Mouse (Mus musculus): Measurements from ENCODE around the gene Cabp4. TPM values are rescaled to one million over a fixed set of nuclear protein-coding genes. Genes with fewer than 3 reads are reported as not detected.

Cabp4 gene
- polyA plus RNA-seq, 1 experiment from 2014 or later = 0.14 TPM

- H3K4me1 ChIP-seq = no peaks in the 10 kb centered on the region
- no peak overlapping the region for H3K27ac ChIP-seq (replicated peaks)
- H3K27me3 ChIP-seq (replicated peaks; ENCODE audit: low read depth, poor library complexity, severe bottlenecking) = peaks cover 3% of the 10 kb centered on the region; the same call in 1 of the 2 replicates
- DNase-seq (ENCODE audit: low spot score) = no peak
- no peaks in the 10 kb centered on the region for H3K36me3 ChIP-seq (replicated peaks)
- H3K4me3 ChIP-seq = no peak overlapping the region
- WGBS = 75% methylated on average over 6 of the region's 6 CpGs
- no peaks in the 10 kb centered on the region for H3K9me3 ChIP-seq
Observed at GRCm38 (mm10) chr19:4089128-4089527, 54.7 kb downstream of the Cabp4 start.

DNA sequence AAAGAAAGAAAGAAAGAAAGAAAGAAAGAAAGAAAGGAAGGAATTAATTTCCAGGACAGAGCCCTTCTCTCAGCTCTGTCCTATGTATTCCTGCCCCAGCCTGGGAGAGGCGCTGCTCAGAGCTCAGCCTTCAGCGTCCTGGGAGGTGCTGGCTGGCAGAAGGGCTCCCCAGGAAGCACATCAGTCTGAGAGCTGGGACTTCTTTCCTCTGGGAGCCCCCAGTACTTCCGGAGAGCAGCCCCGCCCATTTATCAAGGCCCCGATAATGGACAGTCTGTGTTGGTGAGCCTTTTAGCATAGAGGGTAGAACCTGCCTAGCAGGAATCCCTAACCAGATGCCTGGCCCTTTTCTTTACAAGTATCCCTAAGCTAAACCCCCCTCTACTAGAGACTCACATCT, 55.7 kb downstream of the Cabp4 start:
- Histone ChIP-seq H3K4me1 (peaks cover 6% of the 10 kb centered on the region), H3K27ac (replicated peaks) (no peak overlapping the region), H3K4me3 (no peak overlapping the region), H3K9me3 (no peaks in the 10 kb centered on the region), H3K36me3 (replicated peaks) (no peaks in the 10 kb centered on the region), H3K27me3 (replicated peaks; ENCODE audit: low read depth, poor library complexity, severe bottlenecking) (peaks cover 10% of the 10 kb centered on the region; the same call in 1 of the 2 replicates)
- DNase-seq (ENCODE audit: low spot score) = no peak
- 55% methylated on average over 5 of the region's 5 CpGs for WGBS

DNA sequence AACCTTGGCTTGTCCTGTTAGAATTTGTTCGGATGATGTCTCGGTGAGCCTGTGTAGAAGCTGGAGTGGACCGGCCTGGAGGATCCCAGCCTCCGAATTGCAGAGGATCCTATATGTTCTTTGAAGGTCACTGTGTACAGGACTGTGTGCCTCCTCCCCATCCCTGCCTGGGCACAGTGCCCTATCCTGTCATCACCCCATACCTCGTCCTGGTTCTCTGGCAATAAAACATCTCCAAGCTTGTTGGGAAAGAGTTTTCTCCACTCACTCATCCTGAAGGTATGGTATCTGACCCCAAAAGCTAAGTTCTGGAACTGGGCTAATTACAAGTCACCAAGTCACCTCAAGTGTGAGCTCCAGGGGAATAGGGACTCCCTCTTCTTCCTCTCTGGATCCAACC, 56.7 kb downstream of the Cabp4 start:
- Histone ChIP-seq H3K4me3 (no peak overlapping the region), H3K27ac (replicated peaks) (no peak overlapping the region), H3K9me3 (no peaks in the 10 kb centered on the region), H3K36me3 (replicated peaks) (no peaks in the 10 kb centered on the region), H3K4me1 (peaks cover 6% of the 10 kb centered on the region), H3K27me3 (replicated peaks; ENCODE audit: low read depth, poor library complexity, severe bottlenecking) (peaks cover 16% of the 10 kb centered on the region)
- 92% methylated on average over 5 of the region's 5 CpGs for WGBS
- DNase-seq (ENCODE audit: low spot score) = no peak

DNA sequence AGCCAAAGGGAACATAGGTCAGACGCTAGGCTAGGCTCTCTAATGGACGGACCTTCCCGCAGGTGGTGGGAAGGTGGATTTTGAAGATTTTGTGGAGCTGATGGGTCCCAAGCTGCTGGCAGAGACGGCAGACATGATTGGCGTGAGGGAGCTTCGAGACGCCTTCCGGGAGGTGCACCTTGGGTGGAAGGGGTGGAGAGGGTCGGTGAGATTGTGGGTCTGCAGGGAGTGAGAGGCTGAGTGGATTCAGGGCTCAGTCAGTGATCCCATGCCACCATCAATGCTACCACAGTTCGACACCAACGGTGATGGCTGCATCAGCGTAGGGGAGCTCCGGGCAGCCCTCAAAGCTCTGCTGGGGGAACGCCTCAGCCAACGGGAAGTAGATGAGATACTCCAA, 57.7 kb downstream of the Cabp4 start:
- H3K4me1 ChIP-seq = peaks cover 6% of the 10 kb centered on the region
- H3K27me3 ChIP-seq (replicated peaks; ENCODE audit: low read depth, poor library complexity, severe bottlenecking) = peaks cover 16% of the 10 kb centered on the region
- no peak overlapping the region for H3K27ac ChIP-seq (replicated peaks)
- no peak overlapping the region for H3K4me3 ChIP-seq
- 94% methylated on average over 15 of the region's 15 CpGs for WGBS
- no peaks in the 10 kb centered on the region for H3K36me3 ChIP-seq (replicated peaks)
- DNase-seq (ENCODE audit: low spot score) = no peak
- no peaks in the 10 kb centered on the region for H3K9me3 ChIP-seq

Other genes with a start within 250 kb of the Cabp4 start
- gene Tcirg1, start 236.9 kb downstream of the Cabp4 start, polyA plus RNA-seq (2016; fragmentation: Nextera tagmentation; extraction: Ambion mirVana) = 28.0 and 28.8 TPM in 2 replicates
- 250 and 258 TPM in 2 replicates for gene Ndufs8, start 231.3 kb downstream of the Cabp4 start, polyA plus RNA-seq (2016; fragmentation: Nextera tagmentation; extraction: Ambion mirVana)
- 0.48 and 0.81 TPM in 2 replicates for gene Aldh3b1, start 214.2 kb downstream of the Cabp4 start, polyA plus RNA-seq (2016; fragmentation: Nextera tagmentation; extraction: Ambion mirVana)
- 7.3 and 8.4 TPM in 2 replicates for gene Unc93b1, start 208.8 kb downstream of the Cabp4 start, polyA plus RNA-seq (2016; fragmentation: Nextera tagmentation; extraction: Ambion mirVana)
- not detected in 2 replicates for gene Aldh3b3, start 185.4 kb downstream of the Cabp4 start, polyA plus RNA-seq (2016; fragmentation: Nextera tagmentation; extraction: Ambion mirVana)
- 1.1 and 1.2 TPM in 2 replicates for gene Aldh3b2, start 171.7 kb downstream of the Cabp4 start, polyA plus RNA-seq (2016; fragmentation: Nextera tagmentation; extraction: Ambion mirVana)
- gene Acy3, start 157.5 kb downstream of the Cabp4 start, polyA plus RNA-seq (2016; fragmentation: Nextera tagmentation; extraction: Ambion mirVana) = 3.1 and 3.2 TPM in 2 replicates
- 0.21 and 1.0 TPM in 2 replicates for gene Tbx10, start 151.3 kb downstream of the Cabp4 start, polyA plus RNA-seq (2016; fragmentation: Nextera tagmentation; extraction: Ambion mirVana)
- 30.6 and 31.6 TPM in 2 replicates for gene Nudt8, start 143.5 kb downstream of the Cabp4 start, polyA plus RNA-seq (2016; fragmentation: Nextera tagmentation; extraction: Ambion mirVana)
- 4.5 and 4.6 TPM in 2 replicates for gene Gm49405, start 143.4 kb downstream of the Cabp4 start, polyA plus RNA-seq (2016; fragmentation: Nextera tagmentation; extraction: Ambion mirVana)
- gene Doc2g, start 140.7 kb downstream of the Cabp4 start, polyA plus RNA-seq (2016; fragmentation: Nextera tagmentation; extraction: Ambion mirVana) = 4.7 and 5.7 TPM in 2 replicates
- 211 and 217 TPM in 2 replicates for gene Ndufv1, start 131.2 kb downstream of the Cabp4 start, polyA plus RNA-seq (2016; fragmentation: Nextera tagmentation; extraction: Ambion mirVana)
- gene Gstp1, start 106.0 kb downstream of the Cabp4 start, polyA plus RNA-seq (2016; fragmentation: Nextera tagmentation; extraction: Ambion mirVana) = 456 and 458 TPM in 2 replicates
- 3.7 and 9.1 TPM in 2 replicates for gene Gstp2, start 98.0 kb downstream of the Cabp4 start, polyA plus RNA-seq (2016; fragmentation: Nextera tagmentation; extraction: Ambion mirVana)
- not detected in 2 replicates for gene Gstp3, start 84.5 kb downstream of the Cabp4 start, polyA plus RNA-seq (2016; fragmentation: Nextera tagmentation; extraction: Ambion mirVana)
- gene Cabp2, start 62.5 kb downstream of the Cabp4 start, polyA plus RNA-seq (2016; fragmentation: Nextera tagmentation; extraction: Ambion mirVana) = not detected in 2 replicates
- gene Cdk2ap2, start 46.9 kb downstream of the Cabp4 start, polyA plus RNA-seq (2016; fragmentation: Nextera tagmentation; extraction: Ambion mirVana) = 77.2 and 80.2 TPM in 2 replicates
- 9.9 and 11.0 TPM in 2 replicates for gene Pitpnm1, start 44.0 kb downstream of the Cabp4 start, polyA plus RNA-seq (2016; fragmentation: Nextera tagmentation; extraction: Ambion mirVana)
- 70.9 and 71.1 TPM in 2 replicates for gene Aip, start 18.2 kb downstream of the Cabp4 start, polyA plus RNA-seq (2016; fragmentation: Nextera tagmentation; extraction: Ambion mirVana)
- gene Gpr152, start 4.2 kb downstream of the Cabp4 start, polyA plus RNA-seq (2016; fragmentation: Nextera tagmentation; extraction: Ambion mirVana) = not detected in 2 replicates
- gene Coro1b, start 4.6 kb upstream of the Cabp4 start, polyA plus RNA-seq (2016; fragmentation: Nextera tagmentation; extraction: Ambion mirVana) = 130 and 134 TPM in 2 replicates
- 0.58 TPM in 1 of 2 replicates, not detected in the other for gene Ptprcap, start 9.6 kb upstream of the Cabp4 start, polyA plus RNA-seq (2016; fragmentation: Nextera tagmentation; extraction: Ambion mirVana)
- gene Rps6kb2, start 19.3 kb upstream of the Cabp4 start, polyA plus RNA-seq (2016; fragmentation: Nextera tagmentation; extraction: Ambion mirVana) = 66.1 and 68.5 TPM in 2 replicates
- gene Carns1, start 31.4 kb upstream of the Cabp4 start, polyA plus RNA-seq (2016; fragmentation: Nextera tagmentation; extraction: Ambion mirVana) = 2.7 and 4.4 TPM in 2 replicates
- 0.57 and 1.4 TPM in 2 replicates for gene Tbc1d10c, start 47.3 kb upstream of the Cabp4 start, polyA plus RNA-seq (2016; fragmentation: Nextera tagmentation; extraction: Ambion mirVana)
- gene Ppp1ca, start 48.0 kb upstream of the Cabp4 start, polyA plus RNA-seq (2016; fragmentation: Nextera tagmentation; extraction: Ambion mirVana) = 1,000 and 1,025 TPM in 2 replicates
- 58.1 and 58.2 TPM in 2 replicates for gene Rad9a, start 57.6 kb upstream of the Cabp4 start, polyA plus RNA-seq (2016; fragmentation: Nextera tagmentation; extraction: Ambion mirVana)
- gene Clcf1, start 70.2 kb upstream of the Cabp4 start, polyA plus RNA-seq (2016; fragmentation: Nextera tagmentation; extraction: Ambion mirVana) = 2.8 and 3.3 TPM in 2 replicates
- not detected in 2 replicates for gene AC109138.7, start 70.3 kb upstream of the Cabp4 start, polyA plus RNA-seq (2016; fragmentation: Nextera tagmentation; extraction: Ambion mirVana)
- gene Pold4, start 87.9 kb upstream of the Cabp4 start, polyA plus RNA-seq (2016; fragmentation: Nextera tagmentation; extraction: Ambion mirVana) = 13.7 and 15.1 TPM in 2 replicates
- gene Ssh3, start 125.1 kb upstream of the Cabp4 start, polyA plus RNA-seq (2016; fragmentation: Nextera tagmentation; extraction: Ambion mirVana) = 4.2 and 4.5 TPM in 2 replicates
- 6.3 and 7.6 TPM in 2 replicates for gene Ankrd13d, start 139.1 kb upstream of the Cabp4 start, polyA plus RNA-seq (2016; fragmentation: Nextera tagmentation; extraction: Ambion mirVana)
- gene Grk2, start 162.2 kb upstream of the Cabp4 start, polyA plus RNA-seq (2016; fragmentation: Nextera tagmentation; extraction: Ambion mirVana) = 12.5 and 14.8 TPM in 2 replicates